Mouse (Mus musculus) MEL (cell line): ENCODE measurements around the gene Glo1. TPM values are rescaled to one million over a fixed set of nuclear protein-coding genes. Genes with fewer than 3 reads are reported as not detected.

Experiments used
- DNase-seq: peaks from one replicate; pipeline ENCODE4 v3.0.0; 2011; ENCODE audit warnings: low read depth, low spot score
- H3K27ac ChIP-seq: 2 replicates; pipeline ENCODE4 v1.5.1; 2012; ENCODE audit warnings: low read depth, mild to moderate bottlenecking, control low read depth, low read length, moderate library complexity; ENCODE audit not compliant: control insufficient read depth
- H3K27me3 ChIP-seq, 2 experiments: fragments of 150-350 bp in 1 of 2; sonication (generic) in 1 of 2; 2 replicates each; pipeline ENCODE4 v1.6.1; 2012; ENCODE audit warnings: low read length in 2 of 2, mild to moderate bottlenecking in 2 of 2, improper control_type of control experiment in 1 of 2, moderate library complexity in 1 of 2; ENCODE audit not compliant: insufficient read depth in 2 of 2, control insufficient read depth in 1 of 2
- H3K36me3 ChIP-seq, 2 experiments: 2 replicates each; pipeline ENCODE4 v1.6.1; 2012 to 2014; ENCODE audit warnings: low read length in 2 of 2, improper control_type of control experiment in 1 of 2, inconsistent platforms in 1 of 2, mild to moderate bottlenecking in 1 of 2; ENCODE audit not compliant: insufficient read depth in 2 of 2, control insufficient read depth in 1 of 2
- H3K4me1 ChIP-seq, 2 experiments: fragments of 150-350 bp in 1 of 2; sonication (generic) in 1 of 2; 2 replicates each; pipeline ENCODE4 v1.6.1; 2012; ENCODE audit warnings: low read length in 2 of 2, improper control_type of control experiment in 1 of 2, mild to moderate bottlenecking in 1 of 2; ENCODE audit not compliant: insufficient read depth in 2 of 2, control insufficient read depth in 1 of 2
- H3K4me3 ChIP-seq, 2 experiments: fragments of 150-350 bp in 1 of 2; sonication (generic) in 1 of 2; 2 replicates each; pipeline ENCODE4 v1.5.1; 2012; ENCODE audit warnings: low read depth in 2 of 2, low read length in 2 of 2, mild to moderate bottlenecking in 2 of 2, moderate library complexity in 2 of 2, control low read depth in 1 of 2, improper control_type of control experiment in 1 of 2; ENCODE audit not compliant: control insufficient read depth in 1 of 2, insufficient read depth in 1 of 2
- H3K79me2 ChIP-seq: 2 replicates; pipeline ENCODE4 v1.6.1; 2012; ENCODE audit warnings: mild to moderate bottlenecking, low read length, moderate library complexity; ENCODE audit not compliant: control insufficient read depth, poor library complexity, insufficient read depth
- H3K9ac ChIP-seq: 2 replicates; pipeline ENCODE4 v1.6.1; 2012; ENCODE audit warnings: low read depth, mild to moderate bottlenecking, control low read depth, low read length, moderate library complexity; ENCODE audit not compliant: control insufficient read depth, poor library complexity, severe bottlenecking
- H3K9me3 ChIP-seq: fragments of 150-350 bp; sonication (generic); replicated peaks from 2 replicates; pipeline ENCODE4 v1.6.1; 2012; ENCODE audit warnings: mild to moderate bottlenecking, low read length, improper control_type of control experiment, moderate library complexity; ENCODE audit not compliant: insufficient read depth
- BHLHE40 ChIP-seq: IDR thresholded peaks from 2 replicates; pipeline ENCODE4 v1.6.1; 2012; ENCODE audit warnings: low read depth, mild to moderate bottlenecking, inconsistent platforms, low read length, improper control_type of control experiment, borderline replicate concordance
- CHD1 ChIP-seq: IDR thresholded peaks from 2 replicates; pipeline ENCODE4 v1.6.1; 2012; ENCODE audit warnings: low read depth, mild to moderate bottlenecking, inconsistent platforms, low read length, improper control_type of control experiment
- CHD2 ChIP-seq: IDR thresholded peaks from 2 replicates; pipeline ENCODE4 v1.6.1; 2011; ENCODE audit warnings: low read length, improper control_type of control experiment
- CTCF ChIP-seq, 3 experiments: IDR thresholded peaks in 2 of 3; conservative IDR thresholded peaks in 1 of 3; 2 replicates each; pipeline ENCODE4 v1.5.1; 2011 to 2012; ENCODE audit warnings: low read length in 3 of 3, low read depth in 2 of 3, mild to moderate bottlenecking in 2 of 3, improper control_type of control experiment in 1 of 3, inconsistent platforms in 1 of 3, mixed read lengths in 1 of 3, moderate library complexity in 1 of 3; ENCODE audit not compliant: control insufficient read depth in 1 of 3, insufficient read depth in 1 of 3, poor library complexity in 1 of 3, severe bottlenecking in 1 of 3
- GATA1 ChIP-seq: IDR thresholded peaks from 2 replicates; pipeline ENCODE4 v1.6.1; 2011; ENCODE audit warnings: low read depth, low read length, improper control_type of control experiment
- JUND ChIP-seq: IDR thresholded peaks from 2 replicates; pipeline ENCODE4 v1.6.1; 2011; ENCODE audit warnings: low read depth, mild to moderate bottlenecking, improper control_type of control experiment, low read length
- KAT2A ChIP-seq: conservative IDR thresholded peaks from 2 replicates; pipeline ENCODE4 v1.6.1; 2012; ENCODE audit warnings: low read depth, low read length, improper control_type of control experiment, inconsistent platforms
- MAX ChIP-seq: IDR thresholded peaks from 2 replicates; pipeline ENCODE4 v1.6.1; 2011; ENCODE audit warnings: low read length, improper control_type of control experiment
- MAZ ChIP-seq: IDR thresholded peaks from 2 replicates; pipeline ENCODE4 v1.6.1; 2012; ENCODE audit warnings: low read depth, mild to moderate bottlenecking, inconsistent platforms, low read length, improper control_type of control experiment
- MEF2A ChIP-seq: IDR thresholded peaks from 2 replicates; pipeline ENCODE4 v1.6.1; 2014; ENCODE audit warnings: low read depth, mild to moderate bottlenecking, inconsistent platforms, low read length, improper control_type of control experiment; ENCODE audit not compliant: poor library complexity, insufficient replicate concordance, severe bottlenecking; ENCODE audit errors: extremely low read depth
- MYC ChIP-seq: IDR thresholded peaks from 2 replicates; pipeline ENCODE4 v1.6.1; 2011; ENCODE audit warnings: low read depth, mild to moderate bottlenecking, low read length, improper control_type of control experiment, moderate library complexity
- POLR2A ChIP-seq, 2 experiments: IDR thresholded peaks; 2 replicates each; pipeline ENCODE4 v1.6.1; 2011 to 2012; ENCODE audit warnings: low read length in 2 of 2, mild to moderate bottlenecking in 2 of 2, control low read depth in 1 of 2, improper control_type of control experiment in 1 of 2, low read depth in 1 of 2, moderate library complexity in 1 of 2; ENCODE audit not compliant: control insufficient read depth in 1 of 2, insufficient read depth in 1 of 2, poor library complexity in 1 of 2
- POLR2AphosphoS2 ChIP-seq: IDR thresholded peaks from 2 replicates; pipeline ENCODE4 v1.6.1; 2011; ENCODE audit warnings: low read length, improper control_type of control experiment
- RAD21 ChIP-seq: IDR thresholded peaks from 2 replicates; pipeline ENCODE4 v1.6.1; 2011; ENCODE audit warnings: mild to moderate bottlenecking, low read depth, low read length, improper control_type of control experiment
- RCOR1 ChIP-seq: IDR thresholded peaks from 2 replicates; pipeline ENCODE4 v1.6.1; 2012; ENCODE audit warnings: low read depth, mild to moderate bottlenecking, inconsistent platforms, low read length, improper control_type of control experiment
- SMC3 ChIP-seq: IDR thresholded peaks from 2 replicates; pipeline ENCODE4 v1.6.1; 2011; ENCODE audit warnings: low read depth, low read length, improper control_type of control experiment
- TAL1 ChIP-seq: IDR thresholded peaks from 2 replicates; pipeline ENCODE4 v1.6.1; 2012; ENCODE audit warnings: mild to moderate bottlenecking, inconsistent platforms, low read length, moderate library complexity, mixed read lengths
- TCF12 ChIP-seq: IDR thresholded peaks from 2 replicates; pipeline ENCODE4 v1.6.1; 2014; ENCODE audit warnings: low read depth, mild to moderate bottlenecking, inconsistent platforms, low read length, improper control_type of control experiment, moderate library complexity
- USF2 ChIP-seq, 2 experiments: IDR thresholded peaks; 2 replicates each; pipeline ENCODE4 v1.6.1; 2011 to 2012; ENCODE audit warnings: improper control_type of control experiment in 2 of 2, low read length in 2 of 2, borderline replicate concordance in 1 of 2, inconsistent platforms in 1 of 2, low read depth in 1 of 2, mild to moderate bottlenecking in 1 of 2; ENCODE audit not compliant: insufficient read depth in 1 of 2
- ZKSCAN1 ChIP-seq: IDR thresholded peaks from 2 replicates; pipeline ENCODE4 v1.6.1; 2012; ENCODE audit warnings: low read depth, mild to moderate bottlenecking, inconsistent platforms, low read length, improper control_type of control experiment, moderate library complexity
- ZMIZ1 ChIP-seq: IDR thresholded peaks from 2 replicates; pipeline ENCODE4 v1.6.1; 2012; ENCODE audit warnings: low read depth, mild to moderate bottlenecking, inconsistent platforms, low read length, improper control_type of control experiment, moderate library complexity
- polyA plus RNA-seq, 2 experiments: library from polyadenylated mRNA; stranded (reverse) in 1 of 2; unstranded in 1 of 2; fragments of >175 nt in 1 of 2; fragments of >200 nt in 1 of 2; gene quantifications; 2 replicates each; pipeline versions ENCODE4 v1.2.1 to v1.2.4; 2012; ENCODE audit warnings: low replicate concordance in 2 of 2, low read depth in 1 of 2; ENCODE audit not compliant: insufficient read length in 2 of 2, insufficient read depth in 1 of 2, missing spikeins in 1 of 2
- total RNA-seq: library from RNA; depleted of rRNA; stranded (reverse); fragments of 300-350 nt; gene quantifications from 2 replicates; pipeline ENCODE4 v1.2.3, GENCODE M21; 2012

Gene Glo1
- total and polyA plus RNA-seq, 3 experiments: 58.5 to 288 (median 260) TPM

DNA sequence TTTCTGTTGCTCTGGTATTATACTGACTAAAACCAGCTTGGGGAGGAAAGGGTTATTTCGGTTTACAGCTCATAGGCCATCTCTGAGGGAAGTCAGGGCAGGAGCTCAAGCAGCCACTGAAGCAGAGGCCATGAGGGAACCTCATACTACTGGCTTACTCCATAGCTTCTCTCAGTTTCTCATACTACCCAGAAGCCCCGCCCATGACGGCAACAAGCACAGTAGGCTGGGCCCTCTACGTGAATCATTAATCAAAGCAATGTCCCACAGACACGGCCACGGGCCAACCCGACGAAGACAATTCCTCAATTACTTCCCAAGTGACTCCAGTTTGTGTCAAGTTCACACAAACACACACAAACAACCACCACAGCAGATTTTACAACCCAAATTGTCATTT is 56.5 kb downstream of the Glo1 start:
- no peaks in the 10 kb centered on the region for H3K9me3 ChIP-seq
- no peak overlapping the region for H3K4me3 ChIP-seq
- H3K4me1 ChIP-seq: peaks cover 5 to 9% of the 10 kb centered on the region in 2 experiments
- no peak overlapping the region for H3K9ac ChIP-seq
- no peak for DNase-seq
- no peaks in the 10 kb centered on the region for H3K27me3 ChIP-seq
- H3K36me3 ChIP-seq: peaks cover 0 to 18% of the 10 kb centered on the region in 2 experiments; a peak in 2 of 4 replicates
- TF ChIP-seq RAD21: no peak
- TF ChIP-seq CHD2: no peak
- no peak for TF ChIP-seq USF2 (IDR thresholded peaks at IDR 0.05; ENCODE audit: borderline replicate concordance in 1 of 2, insufficient read depth in 1 of 2, low read depth in 1 of 2, low read length in 2 of 2)
- no peak for TF ChIP-seq MAX
- TF ChIP-seq, all 39 proteins: peak for 0
- H3K79me2 ChIP-seq: peaks cover 37% of the 10 kb centered on the region
- no peak overlapping the region for H3K27ac ChIP-seq

DNA sequence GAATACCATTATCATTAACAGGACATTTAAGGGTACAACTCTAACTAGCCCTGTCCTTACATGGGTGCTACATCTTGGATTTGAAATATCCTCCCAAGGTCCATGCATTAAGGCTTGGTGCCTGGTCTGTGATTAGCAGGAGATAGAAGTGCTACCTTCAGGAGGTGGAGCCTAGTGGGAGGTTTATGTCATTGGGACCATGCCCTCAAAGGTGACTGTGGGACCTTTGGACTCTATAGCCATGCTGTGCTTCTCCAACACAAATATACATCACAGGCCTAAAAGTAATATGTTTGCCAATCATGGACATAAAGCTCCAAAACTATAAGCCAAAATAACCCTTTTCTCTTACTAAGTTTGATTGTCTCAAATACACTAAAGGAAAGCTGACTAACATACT is 58.2 kb downstream of the Glo1 start:
- Histone ChIP-seq H3K4me1 (peaks cover 0 to 5% of the 10 kb centered on the region in 2 experiments; a peak in 2 of 4 replicates), H3K4me3 (no peak overlapping the region), H3K9me3 (no peaks in the 10 kb centered on the region), H3K27ac (no peak overlapping the region), H3K27me3 (no peaks in the 10 kb centered on the region), H3K9ac (no peak overlapping the region), H3K79me2 (peaks cover 30% of the 10 kb centered on the region), H3K36me3 (peaks cover 0 to 9% of the 10 kb centered on the region in 2 experiments; a peak in 2 of 4 replicates)
- TF ChIP-seq CTCF (IDR thresholded peaks at IDR 0.05 in 2 of 3, conservative IDR thresholded peaks at IDR 0.05 in 1 of 3; ENCODE audit: control insufficient read depth in 1 of 3, insufficient read depth in 1 of 3, low read depth in 2 of 3, low read length in 3 of 3, poor library complexity in 1 of 3, severe bottlenecking in 1 of 3) (no peak), ZMIZ1 (no peak), MEF2A (no peak), RCOR1 (no peak), MYC (no peak), GATA1 (no peak), ZKSCAN1 (no peak), KAT2A (no peak)
- DNase-seq: no peak

DNA sequence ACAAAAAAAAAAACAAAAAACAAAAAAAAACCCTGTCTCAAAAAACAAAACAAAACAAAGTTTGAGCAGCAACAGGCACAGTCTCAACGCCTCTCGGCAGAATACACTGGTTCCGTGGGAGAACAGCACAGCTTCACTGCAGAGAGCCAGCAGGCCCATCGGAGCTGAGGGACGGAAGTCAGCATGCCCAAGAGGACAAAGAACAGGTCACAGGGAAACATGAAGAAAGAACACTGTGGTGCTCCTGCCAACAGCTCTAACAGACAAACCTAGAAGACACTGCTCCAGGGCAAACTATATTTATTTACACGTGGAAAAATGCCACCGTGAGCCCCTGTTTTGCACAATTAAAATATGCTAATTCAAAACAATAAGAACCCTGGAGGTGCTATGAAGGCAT is 61.7 kb downstream of the Glo1 start:
- no peak overlapping the region for H3K27ac ChIP-seq
- peaks cover 0 to 5% of the 10 kb centered on the region in 2 experiments; a peak in 2 of 4 replicates for H3K4me1 ChIP-seq
- no peak overlapping the region for H3K9ac ChIP-seq
- peaks cover 19% of the 10 kb centered on the region for H3K79me2 ChIP-seq
- no peaks in the 10 kb centered on the region for H3K27me3 ChIP-seq
- TF ChIP-seq POLR2AphosphoS2: no peak
- no peak for TF ChIP-seq RAD21
- TF ChIP-seq BHLHE40: no peak
- TF ChIP-seq USF2 (IDR thresholded peaks at IDR 0.05; ENCODE audit: borderline replicate concordance in 1 of 2, insufficient read depth in 1 of 2, low read depth in 1 of 2, low read length in 2 of 2): no peak
- TF ChIP-seq SMC3: no peak
- no peak for TF ChIP-seq TAL1
- TF ChIP-seq POLR2A (IDR thresholded peaks at IDR 0.05; ENCODE audit: control insufficient read depth in 1 of 2, insufficient read depth in 1 of 2, low read depth in 1 of 2, low read length in 2 of 2, poor library complexity in 1 of 2): no peak
- no peak for TF ChIP-seq CHD1
- no peak for TF ChIP-seq JUND
- TF ChIP-seq MAZ: no peak
- TF ChIP-seq ZKSCAN1: no peak
- TF ChIP-seq TCF12: no peak
- H3K4me3 ChIP-seq: no peak overlapping the region
- peaks cover 0 to 7% of the 10 kb centered on the region in 2 experiments; a peak in 2 of 4 replicates for H3K36me3 ChIP-seq
- H3K9me3 ChIP-seq: no peaks in the 10 kb centered on the region
- DNase-seq: no peak
